Mouse (Mus musculus): ENCODE data around the gene Tat. TPM values are rescaled to one million over a fixed set of nuclear protein-coding genes. Genes with fewer than 3 reads are reported as not detected.

Gene Tat
- polyA plus RNA-seq, 1 experiment from 2014 or later, result not detected

- 84% methylated on average over 7 of the region's 7 CpGs for WGBS
- ATAC-seq, result no peak
- no peak overlapping the region for H3K4me2 ChIP-seq
- no peaks in the 10 kb centered on the region for H3K36me3 ChIP-seq (ENCODE audit: poor library complexity, severe bottlenecking)
- H3K4me3 ChIP-seq, result no peak overlapping the region
- no peaks in the 10 kb centered on the region for H3K9me3 ChIP-seq (replicated peaks)
- H3K9ac ChIP-seq, result no peak overlapping the region
- H3K27ac ChIP-seq, result no peak overlapping the region
- peaks cover 14% of the 10 kb centered on the region for H3K4me1 ChIP-seq
- H3K27me3 ChIP-seq, result no peaks in the 10 kb centered on the region
These were observed 2.5 kb upstream of the Tat start for GRCm38 (mm10) chr8:109987776-109988175.

GRCm38 (mm10) chr8:109989151-109989550 lies 1.1 kb upstream of the Tat start:
- Histone ChIP-seq H3K9me3 (replicated peaks) (no peaks in the 10 kb centered on the region), H3K4me3 (no peak overlapping the region), H3K4me1 (peaks cover 6% of the 10 kb centered on the region), H3K36me3 (ENCODE audit: poor library complexity, severe bottlenecking) (no peaks in the 10 kb centered on the region), H3K27ac (no peak overlapping the region), H3K9ac (no peak overlapping the region), H3K4me2 (no peak overlapping the region), H3K27me3 (no peaks in the 10 kb centered on the region)
- no peak for ATAC-seq
- 92% methylated on average over 8 of the region's 8 CpGs for WGBS

GRCm38 (mm10) chr8:109992166-109992565 lies 1.9 kb downstream of the Tat start:
- Histone ChIP-seq H3K27me3 (no peaks in the 10 kb centered on the region), H3K4me2 (no peak overlapping the region), H3K9me3 (replicated peaks) (no peaks in the 10 kb centered on the region), H3K27ac (no peak overlapping the region), H3K4me1 (no peaks in the 10 kb centered on the region), H3K36me3 (ENCODE audit: poor library complexity, severe bottlenecking) (no peaks in the 10 kb centered on the region), H3K9ac (no peak overlapping the region), H3K4me3 (no peak overlapping the region)
- 61% methylated on average over 5 of the region's 5 CpGs for whole genome bisulfite sequencing
- ATAC-seq, result no peak

- 86% methylated on average over 1 of the region's 1 CpGs for WGBS
These were observed 2.7 kb downstream of the Tat start for GRCm38 (mm10) chr8:109992951-109993350.

GRCm38 (mm10) chr8:109997381-109997780 lies 7.1 kb downstream of the Tat start:
- H3K9me3 ChIP-seq (replicated peaks), result no peaks in the 10 kb centered on the region
- no peaks in the 10 kb centered on the region for H3K4me1 ChIP-seq
- ATAC-seq, result no peak
- no peaks in the 10 kb centered on the region for H3K27me3 ChIP-seq
- H3K9ac ChIP-seq, result no peak overlapping the region
- no peak overlapping the region for H3K4me2 ChIP-seq
- no peaks in the 10 kb centered on the region for H3K36me3 ChIP-seq (ENCODE audit: poor library complexity, severe bottlenecking)
- 87% methylated on average over 9 of the region's 9 CpGs for whole genome bisulfite sequencing
- H3K27ac ChIP-seq, result no peak overlapping the region
- H3K4me3 ChIP-seq, result no peak overlapping the region

More at GRCm38 (mm10) chr8:109992951-109993350, 2.7 kb downstream of the Tat start:
- no peak overlapping the region for H3K4me2 ChIP-seq
- H3K27me3 ChIP-seq, result no peaks in the 10 kb centered on the region
- no peaks in the 10 kb centered on the region for H3K36me3 ChIP-seq (ENCODE audit: poor library complexity, severe bottlenecking)
- no peak overlapping the region for H3K4me3 ChIP-seq
- no peak overlapping the region for H3K9ac ChIP-seq
- ATAC-seq, result no peak
- no peaks in the 10 kb centered on the region for H3K4me1 ChIP-seq
- H3K27ac ChIP-seq, result no peak overlapping the region
- H3K9me3 ChIP-seq (replicated peaks), result no peaks in the 10 kb centered on the region

GRCm38 (mm10) chr8:109998066-109998465 lies 7.8 kb downstream of the Tat start:
- no peaks in the 10 kb centered on the region for H3K36me3 ChIP-seq (ENCODE audit: poor library complexity, severe bottlenecking)
- H3K4me3 ChIP-seq, result no peak overlapping the region
- ATAC-seq, result no peak
- H3K27ac ChIP-seq, result no peak overlapping the region
- H3K27me3 ChIP-seq, result no peaks in the 10 kb centered on the region
- no peaks in the 10 kb centered on the region for H3K9me3 ChIP-seq (replicated peaks)
- WGBS, result 84% methylated on average over 7 of the region's 7 CpGs
- H3K4me1 ChIP-seq, result no peaks in the 10 kb centered on the region
- H3K9ac ChIP-seq, result no peak overlapping the region
- H3K4me2 ChIP-seq, result no peak overlapping the region

- H3K4me3 ChIP-seq, result no peak overlapping the region
- no peaks in the 10 kb centered on the region for H3K4me1 ChIP-seq
- H3K27me3 ChIP-seq, result no peaks in the 10 kb centered on the region
- no peaks in the 10 kb centered on the region for H3K9me3 ChIP-seq (replicated peaks)
- H3K4me2 ChIP-seq, result no peak overlapping the region
- no peak for ATAC-seq
- no peak overlapping the region for H3K27ac ChIP-seq
- no peak overlapping the region for H3K9ac ChIP-seq
- H3K36me3 ChIP-seq (ENCODE audit: poor library complexity, severe bottlenecking), result no peaks in the 10 kb centered on the region
- 89% methylated on average over 10 of the region's 10 CpGs for WGBS
These were observed 9.7 kb downstream of the Tat start for GRCm38 (mm10) chr8:109999974-110000373.

- 35% methylated on average over 9 of the region's 9 CpGs for WGBS
These were observed 12.7 kb downstream of the Tat start for GRCm38 (mm10) chr8:110002953-110003352.

GRCm38 (mm10) chr8:110004300-110004699 lies 14.1 kb downstream of the Tat start:
- no peaks in the 10 kb centered on the region for H3K9me3 ChIP-seq (replicated peaks)
- H3K4me3 ChIP-seq, result no peak overlapping the region
- no peaks in the 10 kb centered on the region for H3K27me3 ChIP-seq
- H3K4me1 ChIP-seq, result peaks cover 7% of the 10 kb centered on the region
- no peak overlapping the region for H3K27ac ChIP-seq
- H3K9ac ChIP-seq, result no peak overlapping the region
- no peak for ATAC-seq
- 87% methylated on average over 5 of the region's 5 CpGs for WGBS
- H3K36me3 ChIP-seq (ENCODE audit: poor library complexity, severe bottlenecking), result no peaks in the 10 kb centered on the region
- no peak overlapping the region for H3K4me2 ChIP-seq

More at GRCm38 (mm10) chr8:110002953-110003352, 12.7 kb downstream of the Tat start:
- H3K9me3 ChIP-seq (replicated peaks), result no peaks in the 10 kb centered on the region
- no peaks in the 10 kb centered on the region for H3K36me3 ChIP-seq (ENCODE audit: poor library complexity, severe bottlenecking)
- H3K4me1 ChIP-seq, result peaks cover 7% of the 10 kb centered on the region
- H3K4me2 ChIP-seq, result no peak overlapping the region
- H3K27me3 ChIP-seq, result no peaks in the 10 kb centered on the region
- no peak for ATAC-seq
- no peak overlapping the region for H3K4me3 ChIP-seq
- H3K9ac ChIP-seq, result no peak overlapping the region
- H3K27ac ChIP-seq, result no peak overlapping the region

- WGBS, result 61% methylated on average over 17 of the region's 17 CpGs
- no peaks in the 10 kb centered on the region for H3K36me3 ChIP-seq (ENCODE audit: poor library complexity, severe bottlenecking)
- no peaks in the 10 kb centered on the region for H3K27me3 ChIP-seq
- H3K9ac ChIP-seq, result no peak overlapping the region
- no peaks in the 10 kb centered on the region for H3K9me3 ChIP-seq (replicated peaks)
- H3K27ac ChIP-seq, result no peak overlapping the region
- no peak overlapping the region for H3K4me2 ChIP-seq
- ATAC-seq, result peak; percentile 27; the same call in 1 of the 2 replicates
- peaks cover 7% of the 10 kb centered on the region for H3K4me1 ChIP-seq
- H3K4me3 ChIP-seq, result no peak overlapping the region
These were observed 16.2 kb downstream of the Tat start for GRCm38 (mm10) chr8:110006312-110007023.

GRCm38 (mm10) chr8:110008228-110008994 lies 18.2 kb downstream of the Tat start:
- WGBS, result 87% methylated on average over 24 of the region's 26 CpGs
- no peaks in the 10 kb centered on the region for H3K36me3 ChIP-seq (ENCODE audit: poor library complexity, severe bottlenecking)
- no peak overlapping the region for H3K4me3 ChIP-seq
- H3K27me3 ChIP-seq, result no peaks in the 10 kb centered on the region
- H3K27ac ChIP-seq, result no peak overlapping the region
- ATAC-seq, result no peak
- no peak overlapping the region for H3K4me2 ChIP-seq
- H3K9ac ChIP-seq, result no peak overlapping the region
- peaks cover 7% of the 10 kb centered on the region for H3K4me1 ChIP-seq
- H3K9me3 ChIP-seq (replicated peaks), result no peaks in the 10 kb centered on the region

GRCm38 (mm10) chr8:110008995-110009446 lies 18.8 kb downstream of the Tat start:
- WGBS, result 66% methylated on average over 8 of the region's 8 CpGs
- Histone ChIP-seq H3K9ac (no peak overlapping the region), H3K27me3 (no peaks in the 10 kb centered on the region), H3K4me3 (no peak overlapping the region), H3K4me2 (no peak overlapping the region), H3K9me3 (replicated peaks) (no peaks in the 10 kb centered on the region), H3K36me3 (ENCODE audit: poor library complexity, severe bottlenecking) (no peaks in the 10 kb centered on the region), H3K4me1 (peaks cover 7% of the 10 kb centered on the region), H3K27ac (no peak overlapping the region)
- no peak for ATAC-seq

Data from forebrain, embryonic 13.5 days (tissue).